Mouse (Mus musculus): ENCODE measurements around the gene Cds1. TPM values are rescaled to one million over a fixed set of nuclear protein-coding genes. Genes with fewer than 3 reads are reported as not detected.

Gene Cds1
- polyA plus RNA-seq, 1 experiment from 2014 or later, result 4.5 TPM

- Histone ChIP-seq H3K27ac (ENCODE audit: low read length) (no peak overlapping the region), H3K9ac (replicated peaks; ENCODE audit: low read depth, low read length) (no peak overlapping the region), H3K4me3 (replicated peaks; ENCODE audit: low read length) (no peak overlapping the region), H3K36me3 (ENCODE audit: control insufficient read depth, insufficient read depth) (peaks cover 41% of the 10 kb centered on the region), H3K27me3 (replicated peaks; ENCODE audit: control insufficient read depth, insufficient read depth, low read length) (no peaks in the 10 kb centered on the region), H3K4me2 (ENCODE audit: low read length) (no peak overlapping the region), H3K4me1 (replicated peaks; ENCODE audit: control insufficient read depth, insufficient read depth, low read length) (no peaks in the 10 kb centered on the region), H3K9me3 (ENCODE audit: control insufficient read depth, low read length) (no peaks in the 10 kb centered on the region)
- 97% methylated on average over 7 of the region's 7 CpGs for WGBS
- no peak for ATAC-seq
Observed at GRCm38 (mm10) chr5:101851133-101851532, 86.2 kb downstream of the Cds1 start.

GRCm38 (mm10) chr5:101852116-101852680 is 87.3 kb downstream of the Cds1 start:
- no peak overlapping the region for H3K4me3 ChIP-seq (replicated peaks; ENCODE audit: low read length)
- 96% methylated on average over 21 of the region's 21 CpGs for WGBS
- H3K27me3 ChIP-seq (replicated peaks; ENCODE audit: control insufficient read depth, insufficient read depth, low read length), result no peaks in the 10 kb centered on the region
- H3K27ac ChIP-seq (ENCODE audit: low read length), result no peak overlapping the region
- no peak for ATAC-seq
- no peaks in the 10 kb centered on the region for H3K4me1 ChIP-seq (replicated peaks; ENCODE audit: control insufficient read depth, insufficient read depth, low read length)
- no peak overlapping the region for H3K4me2 ChIP-seq (ENCODE audit: low read length)
- no peaks in the 10 kb centered on the region for H3K9me3 ChIP-seq (ENCODE audit: control insufficient read depth, low read length)
- H3K36me3 ChIP-seq (ENCODE audit: control insufficient read depth, insufficient read depth), result peaks cover 38% of the 10 kb centered on the region
- H3K9ac ChIP-seq (replicated peaks; ENCODE audit: low read depth, low read length), result no peak overlapping the region

GRCm38 (mm10) chr5:101854100-101854499 is 89.2 kb downstream of the Cds1 start:
- Histone ChIP-seq H3K9ac (replicated peaks; ENCODE audit: low read depth, low read length) (no peak overlapping the region), H3K27ac (ENCODE audit: low read length) (no peak overlapping the region), H3K36me3 (ENCODE audit: control insufficient read depth, insufficient read depth) (peaks cover 43% of the 10 kb centered on the region), H3K4me2 (ENCODE audit: low read length) (no peak overlapping the region), H3K4me3 (replicated peaks; ENCODE audit: low read length) (no peak overlapping the region), H3K4me1 (replicated peaks; ENCODE audit: control insufficient read depth, insufficient read depth, low read length) (no peaks in the 10 kb centered on the region), H3K9me3 (ENCODE audit: control insufficient read depth, low read length) (no peaks in the 10 kb centered on the region), H3K27me3 (replicated peaks; ENCODE audit: control insufficient read depth, insufficient read depth, low read length) (no peaks in the 10 kb centered on the region)
- ATAC-seq, result no peak
- WGBS, result 95% methylated on average over 11 of the region's 11 CpGs

DNA sequence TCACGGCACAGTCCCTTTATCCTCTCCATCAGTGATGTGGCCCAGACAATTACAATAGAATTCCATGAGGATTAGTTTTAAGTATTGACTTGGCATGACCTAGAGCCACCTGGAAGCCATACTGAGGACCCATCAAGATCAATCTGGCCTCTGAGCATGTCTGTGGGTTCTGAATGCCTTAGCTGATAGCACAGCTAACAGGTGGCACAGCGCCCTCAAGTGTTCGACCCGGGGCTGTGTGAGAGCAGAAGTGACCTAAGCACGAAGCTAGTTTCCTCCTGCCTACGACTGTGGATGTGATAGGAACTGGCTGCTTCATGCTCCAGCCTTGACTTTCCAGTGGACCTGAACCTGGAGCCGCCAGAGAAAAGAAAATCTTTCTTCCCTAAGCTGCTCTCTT is 89.7 kb downstream of the Cds1 start:
- 86% methylated on average over 7 of the region's 7 CpGs for WGBS

GRCm38 (mm10) chr5:101855475-101855874 is 90.5 kb downstream of the Cds1 start:
- H3K27me3 ChIP-seq (replicated peaks; ENCODE audit: control insufficient read depth, insufficient read depth, low read length), result no peaks in the 10 kb centered on the region
- ATAC-seq, result no peak
- H3K4me1 ChIP-seq (replicated peaks; ENCODE audit: control insufficient read depth, insufficient read depth, low read length), result no peaks in the 10 kb centered on the region
- peaks cover 41% of the 10 kb centered on the region for H3K36me3 ChIP-seq (ENCODE audit: control insufficient read depth, insufficient read depth)
- H3K9me3 ChIP-seq (ENCODE audit: control insufficient read depth, low read length), result no peaks in the 10 kb centered on the region
- H3K4me2 ChIP-seq (ENCODE audit: low read length), result no peak overlapping the region
- 96% methylated on average over 16 of the region's 16 CpGs for WGBS
- H3K27ac ChIP-seq (ENCODE audit: low read length), result no peak overlapping the region
- no peak overlapping the region for H3K4me3 ChIP-seq (replicated peaks; ENCODE audit: low read length)
- H3K9ac ChIP-seq (replicated peaks; ENCODE audit: low read depth, low read length), result no peak overlapping the region

More for the DNA sequence above, 89.7 kb downstream of the Cds1 start:
- Histone ChIP-seq H3K27ac (ENCODE audit: low read length) (no peak overlapping the region), H3K9me3 (ENCODE audit: control insufficient read depth, low read length) (no peaks in the 10 kb centered on the region), H3K4me2 (ENCODE audit: low read length) (no peak overlapping the region), H3K36me3 (ENCODE audit: control insufficient read depth, insufficient read depth) (peaks cover 45% of the 10 kb centered on the region), H3K27me3 (replicated peaks; ENCODE audit: control insufficient read depth, insufficient read depth, low read length) (no peaks in the 10 kb centered on the region), H3K4me1 (replicated peaks; ENCODE audit: control insufficient read depth, insufficient read depth, low read length) (no peaks in the 10 kb centered on the region), H3K4me3 (replicated peaks; ENCODE audit: low read length) (no peak overlapping the region), H3K9ac (replicated peaks; ENCODE audit: low read depth, low read length) (no peak overlapping the region)
- no peak for ATAC-seq

- no peaks in the 10 kb centered on the region for H3K4me1 ChIP-seq (replicated peaks; ENCODE audit: control insufficient read depth, insufficient read depth, low read length)
- no peak for ATAC-seq
- H3K4me3 ChIP-seq (replicated peaks; ENCODE audit: low read length), result no peak overlapping the region
- H3K27ac ChIP-seq (ENCODE audit: low read length), result no peak overlapping the region
- no peaks in the 10 kb centered on the region for H3K9me3 ChIP-seq (ENCODE audit: control insufficient read depth, low read length)
- H3K9ac ChIP-seq (replicated peaks; ENCODE audit: low read depth, low read length), result no peak overlapping the region
- H3K4me2 ChIP-seq (ENCODE audit: low read length), result no peak overlapping the region
- H3K27me3 ChIP-seq (replicated peaks; ENCODE audit: control insufficient read depth, insufficient read depth, low read length), result no peaks in the 10 kb centered on the region
- peaks cover 54% of the 10 kb centered on the region for H3K36me3 ChIP-seq (ENCODE audit: control insufficient read depth, insufficient read depth)
- WGBS, result 92% methylated on average over 10 of the region's 10 CpGs
Observed at GRCm38 (mm10) chr5:101858891-101859436, 94.0 kb downstream of the Cds1 start.

- Histone ChIP-seq H3K9ac (replicated peaks; ENCODE audit: low read depth, low read length) (no peak overlapping the region), H3K9me3 (ENCODE audit: control insufficient read depth, low read length) (no peaks in the 10 kb centered on the region), H3K4me1 (replicated peaks; ENCODE audit: control insufficient read depth, insufficient read depth, low read length) (no peaks in the 10 kb centered on the region), H3K27me3 (replicated peaks; ENCODE audit: control insufficient read depth, insufficient read depth, low read length) (no peaks in the 10 kb centered on the region), H3K36me3 (ENCODE audit: control insufficient read depth, insufficient read depth) (peaks cover 43% of the 10 kb centered on the region), H3K27ac (ENCODE audit: low read length) (no peak overlapping the region), H3K4me2 (ENCODE audit: low read length) (no peak overlapping the region), H3K4me3 (replicated peaks; ENCODE audit: low read length) (no peak overlapping the region)
- ATAC-seq, result 0 out of 2 replicates have a peak, but pooled peaks have one; percentile 31
- 87% methylated on average over 18 of the region's 18 CpGs for WGBS
Observed at GRCm38 (mm10) chr5:101861786-101862571, 97.0 kb downstream of the Cds1 start.

DNA sequence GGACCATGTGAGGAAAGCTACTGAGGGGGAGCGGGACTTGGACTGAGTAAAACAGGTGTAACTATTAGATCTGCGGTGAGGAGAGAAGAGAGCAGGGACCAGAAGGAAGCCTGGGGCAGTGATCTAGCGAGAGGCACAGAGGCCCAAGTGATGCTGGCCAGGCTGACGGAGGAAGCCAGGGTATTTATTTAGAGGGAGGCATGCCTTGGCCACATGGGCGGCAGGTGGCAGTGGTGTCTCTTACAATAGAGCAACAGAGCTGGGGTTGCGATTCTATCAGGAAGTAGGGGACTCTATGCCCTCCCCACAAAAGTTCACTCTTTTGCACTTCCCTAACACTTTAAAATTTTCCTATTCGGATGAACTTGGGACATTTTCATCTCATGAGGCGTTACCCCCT is 97.7 kb downstream of the Cds1 start:
- Histone ChIP-seq H3K4me2 (ENCODE audit: low read length) (no peak overlapping the region), H3K4me1 (replicated peaks; ENCODE audit: control insufficient read depth, insufficient read depth, low read length) (no peaks in the 10 kb centered on the region), H3K27ac (ENCODE audit: low read length) (no peak overlapping the region), H3K9ac (replicated peaks; ENCODE audit: low read depth, low read length) (no peak overlapping the region), H3K36me3 (ENCODE audit: control insufficient read depth, insufficient read depth) (peaks cover 40% of the 10 kb centered on the region), H3K27me3 (replicated peaks; ENCODE audit: control insufficient read depth, insufficient read depth, low read length) (no peaks in the 10 kb centered on the region), H3K9me3 (ENCODE audit: control insufficient read depth, low read length) (no peaks in the 10 kb centered on the region), H3K4me3 (replicated peaks; ENCODE audit: low read length) (no peak overlapping the region)
- no peak for ATAC-seq
- WGBS, result 90% methylated on average over 8 of the region's 8 CpGs

DNA sequence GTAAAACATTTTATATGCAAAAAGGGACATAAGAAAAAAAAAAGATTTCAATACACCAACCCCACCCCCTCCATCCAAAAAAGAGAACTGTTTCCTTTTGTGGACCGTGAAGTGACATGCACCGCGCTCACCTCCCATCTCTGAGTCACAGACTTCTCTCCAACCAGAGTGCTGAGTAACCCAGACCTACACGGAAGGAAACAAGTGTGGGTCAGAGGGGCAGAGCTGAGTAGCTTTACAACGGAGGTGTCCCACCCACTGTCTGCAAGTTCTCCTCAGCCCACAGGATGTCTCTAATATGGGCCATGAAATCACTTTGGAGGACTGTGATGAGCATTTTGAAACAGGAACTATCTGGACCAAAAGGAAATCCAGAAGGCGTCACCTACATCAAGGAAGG is 99.0 kb downstream of the Cds1 start:
- ATAC-seq, result no peak
- H3K36me3 ChIP-seq (ENCODE audit: control insufficient read depth, insufficient read depth), result peaks cover 44% of the 10 kb centered on the region
- H3K9me3 ChIP-seq (ENCODE audit: control insufficient read depth, low read length), result no peaks in the 10 kb centered on the region
- no peak overlapping the region for H3K4me2 ChIP-seq (ENCODE audit: low read length)
- H3K4me1 ChIP-seq (replicated peaks; ENCODE audit: control insufficient read depth, insufficient read depth, low read length), result no peaks in the 10 kb centered on the region
- no peak overlapping the region for H3K27ac ChIP-seq (ENCODE audit: low read length)
- WGBS, result 91% methylated on average over 6 of the region's 6 CpGs
- H3K9ac ChIP-seq (replicated peaks; ENCODE audit: low read depth, low read length), result no peak overlapping the region
- no peak overlapping the region for H3K4me3 ChIP-seq (replicated peaks; ENCODE audit: low read length)
- no peaks in the 10 kb centered on the region for H3K27me3 ChIP-seq (replicated peaks; ENCODE audit: control insufficient read depth, insufficient read depth, low read length)

All from forebrain, embryonic 16.5 days (tissue).